Mouse (Mus musculus) heart, adult 2 months (tissue): Measurements from ENCODE around the gene Ebf1.

Source experiments
- CTCF ChIP-seq: fragments of 200-600 bp; IDR thresholded peaks from 2 replicates; pipeline ENCODE4 v1.8.1; 2022; ENCODE audit warnings: antibody characterized with exemption, mild to moderate bottlenecking, moderate library complexity
- EP300 ChIP-seq: fragments of 200-500 bp; IDR thresholded peaks from 2 replicates; pipeline ENCODE4 v1.6.1; 2011; ENCODE audit warnings: low read depth, low read length, control low read depth; ENCODE audit not compliant: insufficient read depth
- POLR2A ChIP-seq: fragments of 200-500 bp; IDR thresholded peaks from 2 replicates; pipeline ENCODE4 v1.6.1; 2011; ENCODE audit warnings: mild to moderate bottlenecking, low read depth, low read length, control low read depth; ENCODE audit not compliant: insufficient read depth

GRCm38 (mm10) chr11:44696539-44697201 lies 79.6 kb downstream of the Ebf1 start:
- TF ChIP-seq CTCF = no peak
- TF ChIP-seq POLR2A = no peak
- no peak for TF ChIP-seq EP300
